Mouse (Mus musculus) mouse embryonic stem cell (cell line): ENCODE results near the gene Slc7a7.

ENCODE experiments used
- in situ Hi-C, 2 experiments: fragments of 300-500 bp; cut with MboI; formaldehyde crosslinking; loops; 1 replicate in 1 of 2; 3 replicates in 1 of 2; pipeline ENCODE4 v1.14.3; 2019 to 2020; ENCODE audit warnings: low sequenced_read_pairs in 2 of 2, low pct_unique_long_range_greater_than_20kb in 1 of 2, mixed read lengths in 1 of 2; ENCODE audit not compliant: unreplicated experiment in 1 of 2

Slc7a7 gene

GRCm38 (mm10) chr14:54416830-54417229, 750 bp downstream of the Slc7a7 start:
- in situ Hi-C loops = no loop called here

GRCm38 (mm10) chr14:54416229-54416775, 1.3 kb downstream of the Slc7a7 start:
- in situ Hi-C loops = no loop called here

- in situ Hi-C loops = no loop called here
These were observed 2.1 kb downstream of the Slc7a7 start for GRCm38 (mm10) chr14:54415241-54416020.

GRCm38 (mm10) chr14:54413877-54414700, 3.5 kb downstream of the Slc7a7 start:
- in situ Hi-C loops = no loop called here

- in situ Hi-C loops = no loop called here
These were observed 4.9 kb downstream of the Slc7a7 start for GRCm38 (mm10) chr14:54412629-54413170.

- in situ Hi-C loops = no loop called here
These were observed 5.5 kb downstream of the Slc7a7 start for GRCm38 (mm10) chr14:54412000-54412576.

- in situ Hi-C loops = no loop called here
These were observed 7.4 kb downstream of the Slc7a7 start for GRCm38 (mm10) chr14:54409980-54410810.

GRCm38 (mm10) chr14:54409057-54409645, 8.4 kb downstream of the Slc7a7 start:
- in situ Hi-C loops = no loop called here

- in situ Hi-C loops = no loop called here
These were observed 9.1 kb downstream of the Slc7a7 start for GRCm38 (mm10) chr14:54408336-54409056.

- in situ Hi-C loops = no loop called here
These were observed 15.9 kb downstream of the Slc7a7 start for GRCm38 (mm10) chr14:54401723-54402122.

- in situ Hi-C loops = no loop called here
These were observed 18.6 kb downstream of the Slc7a7 start for GRCm38 (mm10) chr14:54398921-54399382.

- in situ Hi-C loops = no loop called here
These were observed 19.1 kb downstream of the Slc7a7 start for GRCm38 (mm10) chr14:54398528-54398916.

- in situ Hi-C loops = no loop called here
These were observed 19.6 kb downstream of the Slc7a7 start for GRCm38 (mm10) chr14:54397872-54398527.

GRCm38 (mm10) chr14:54396685-54397084, 20.9 kb downstream of the Slc7a7 start:
- in situ Hi-C loops = no loop called here

GRCm38 (mm10) chr14:54394309-54394708, 23.3 kb downstream of the Slc7a7 start:
- in situ Hi-C loops = no loop called here

GRCm38 (mm10) chr14:54393794-54394193, 23.8 kb downstream of the Slc7a7 start:
- in situ Hi-C loops = no loop called here
